Mouse (Mus musculus) C2C12 (cell line): ENCODE results near the gene Gm10337.

Experiments
- CEBPB ChIP-seq: IDR thresholded peaks from one replicate; pipeline ENCODE4 v1.6.1; 2011; ENCODE audit warnings: low read depth, mild to moderate bottlenecking, control low read depth, moderate library complexity
- CTCF ChIP-seq: IDR thresholded peaks from one replicate; pipeline ENCODE4 v1.5.1; 2011; ENCODE audit not compliant: control insufficient read depth, insufficient read depth, insufficient read length
- MAX ChIP-seq: IDR thresholded peaks from one replicate; pipeline ENCODE4 v1.6.1; 2011; ENCODE audit warnings: mild to moderate bottlenecking, control low read depth
- MYOD1 ChIP-seq: IDR thresholded peaks from one replicate; pipeline ENCODE4 v1.6.1; 2011; ENCODE audit warnings: low read depth; ENCODE audit not compliant: control insufficient read depth, insufficient read length
- MYOG ChIP-seq: IDR thresholded peaks from one replicate; pipeline ENCODE4 v1.6.1; 2011; ENCODE audit not compliant: control insufficient read depth, insufficient read length; ENCODE audit errors: extremely low read depth

GRCm38 (mm10) chr15:102513004-102513403 is 9.5 kb downstream of the Gm10337 start:
- TF ChIP-seq CTCF (no peak), CEBPB (no peak), MYOG (no peak), MYOD1 (no peak), MAX (no peak)
